Mouse (Mus musculus) c-Kit-negative CD71-positive TER-119-positive erythroid progenitor cells, embryonic 14.5 days (primary cell): Measurements from ENCODE around the gene Serpina3i.

Source experiments
- DNase-seq: peaks from one replicate; pipeline ENCODE4 v3.0.0-alpha.2; 2013; ENCODE audit warnings: low read depth, low spot score

The Serpina3i gene

GRCm38 (mm10) chr12:104293963-104294362, 31.0 kb downstream of the Serpina3i start:
- DNase-seq: no peak

GRCm38 (mm10) chr12:104298049-104298448, 35.1 kb downstream of the Serpina3i start:
- DNase-seq: no peak

- no peak for DNase-seq
These were observed 43.1 kb downstream of the Serpina3i start for GRCm38 (mm10) chr12:104305991-104306390.

- DNase-seq: no peak
These were observed 51.3 kb downstream of the Serpina3i start, which contains the start of gene Serpina3j for GRCm38 (mm10) chr12:104314253-104314652. Gene Serpina3j (plus strand): TSS chr12:104314553.
